Mouse (Mus musculus) limb, embryonic 14.5 days (tissue): Measurements from ENCODE around the gene Atp5g2. TPM values are rescaled to one million over a fixed set of nuclear protein-coding genes. Genes with fewer than 3 reads are reported as not detected.

Source experiments
- ATAC-seq: fragments of 200-750 bp; cut with Nextera tagmentation; 2 replicates; pipeline ENCODE4 v1.8.0; 2017; ENCODE audit warnings: low read depth, moderate number of reproducible peaks, moderate TSS enrichment; ENCODE audit not compliant: low FRiP score
- DNase-seq: peaks from one replicate; pipeline ENCODE4 v3.0.0-alpha.2; 2015; ENCODE audit warnings: low spot score
- H3K27ac ChIP-seq: fragments of 300-500 bp; sonication (generic); replicated peaks from 2 replicates; pipeline ENCODE4 v1.5.1; 2014; ENCODE audit warnings: low read depth, mild to moderate bottlenecking, low read length, moderate library complexity, mixed read lengths
- H3K27me3 ChIP-seq: fragments of 300-500 bp; sonication (generic); 2 replicates; pipeline ENCODE4 v1.6.1; 2014; ENCODE audit warnings: low read length, mixed read lengths; ENCODE audit not compliant: control insufficient read depth, insufficient read depth
- H3K36me3 ChIP-seq: fragments of 300-500 bp; sonication (generic); 2 replicates; pipeline ENCODE4 v1.6.1; 2014; ENCODE audit warnings: mild to moderate bottlenecking, low read length, moderate library complexity, mixed read lengths; ENCODE audit not compliant: control insufficient read depth, insufficient read depth
- H3K4me1 ChIP-seq: fragments of 300-500 bp; sonication (generic); 2 replicates; pipeline ENCODE4 v1.6.1; 2014; ENCODE audit warnings: antibody characterized with exemption, low read length, mixed read lengths; ENCODE audit not compliant: control insufficient read depth, insufficient read depth
- H3K4me2 ChIP-seq: fragments of 300-500 bp; sonication (generic); replicated peaks from 2 replicates; pipeline ENCODE4 v1.6.1; 2014; ENCODE audit warnings: low read depth, mild to moderate bottlenecking, low read length, moderate library complexity; ENCODE audit not compliant: severe bottlenecking
- H3K4me3 ChIP-seq: fragments of 300-500 bp; sonication (generic); replicated peaks from 2 replicates; pipeline ENCODE4 v1.5.1; 2014; ENCODE audit warnings: low read length
- H3K9ac ChIP-seq: fragments of 300-500 bp; sonication (generic); 2 replicates; pipeline ENCODE4 v1.6.1; 2014; ENCODE audit warnings: mild to moderate bottlenecking, low read depth, low read length, moderate library complexity; ENCODE audit not compliant: severe bottlenecking
- H3K9me3 ChIP-seq: fragments of 300-500 bp; sonication (generic); 2 replicates; pipeline ENCODE4 v1.6.1; 2016; ENCODE audit warnings: low read length; ENCODE audit not compliant: control insufficient read depth
- POLR2A ChIP-seq: fragments of 200-500 bp; IDR thresholded peaks from 2 replicates; pipeline ENCODE4 v1.8.0; 2012; ENCODE audit warnings: inconsistent platforms, mild to moderate bottlenecking, moderate library complexity, borderline replicate concordance; ENCODE audit not compliant: insufficient read depth, insufficient read length; ENCODE audit errors: extremely low read depth
- WGBS: fragments of 180-500 bp; shearing (Covaris S2); extraction: QIAGEN DNeasy Blood & Tissue Kit; methylation state at CpG from one replicate; pipeline ENCODE4 v1.1.7; 2014; 5-methylcytosine and 5-hydroxymethylcytosine counted together
- polyA plus RNA-seq, 2 experiments: library from polyadenylated mRNA; depleted of rRNA in 1 of 2; stranded (reverse) in 1 of 2; unstranded in 1 of 2; fragments of >200 nt; fragmentation: Nextera tagmentation in 1 of 2; extraction: Ambion mirVana in 1 of 2; gene quantifications; 2 replicates each; pipeline versions ENCODE4 v1.2.1 to v1.2.3; 2012 to 2014

The Atp5g2 gene
- polyA plus RNA-seq, 2 experiments, result 78.4 to 699 TPM

- Histone ChIP-seq H3K27ac (peak overlapping the region; percentile 63), H3K4me2 (peak overlapping the region; percentile 83), H3K4me1 (peaks cover 14% of the 10 kb centered on the region), H3K27me3 (no peaks in the 10 kb centered on the region), H3K4me3 (peak overlapping the region; percentile 69), H3K9me3 (no peaks in the 10 kb centered on the region), H3K36me3 (no peaks in the 10 kb centered on the region), H3K9ac (peak overlapping the region; percentile 64)
- TF ChIP-seq POLR2A, result no peak
- no peak for DNase-seq
- ATAC-seq, result no peak
- 4% methylated on average over 17 of the region's 17 CpGs for WGBS
Measured at GRCm38 (mm10) chr15:102624291-102624969, 47.7 kb downstream of the Atp5g2 start.

GRCm38 (mm10) chr15:102623121-102623520 is 49.0 kb downstream of the Atp5g2 start:
- Histone ChIP-seq H3K4me3 (0 out of 2 replicates have a peak overlapping the region, but pooled peaks have one; percentile 1), H3K4me2 (peak overlapping the region; percentile 83), H3K9me3 (no peaks in the 10 kb centered on the region), H3K9ac (no peak overlapping the region), H3K4me1 (peaks cover 14% of the 10 kb centered on the region), H3K27me3 (no peaks in the 10 kb centered on the region), H3K36me3 (no peaks in the 10 kb centered on the region), H3K27ac (no peak overlapping the region)
- ATAC-seq, result no peak
- TF ChIP-seq POLR2A, result no peak
- DNase-seq, result no peak
- WGBS, result 89% methylated on average over 3 of the region's 3 CpGs

- Histone ChIP-seq H3K4me3 (no peak overlapping the region), H3K9me3 (no peaks in the 10 kb centered on the region), H3K9ac (no peak overlapping the region), H3K27me3 (no peaks in the 10 kb centered on the region), H3K36me3 (no peaks in the 10 kb centered on the region), H3K4me2 (no peak overlapping the region), H3K4me1 (peaks cover 14% of the 10 kb centered on the region), H3K27ac (no peak overlapping the region)
- DNase-seq, result no peak
- TF ChIP-seq POLR2A, result no peak
- no peak for ATAC-seq
Measured at GRCm38 (mm10) chr15:102622536-102622935, 49.6 kb downstream of the Atp5g2 start.

GRCm38 (mm10) chr15:102620765-102621164 is 51.4 kb downstream of the Atp5g2 start:
- Histone ChIP-seq H3K36me3 (no peaks in the 10 kb centered on the region), H3K27ac (no peak overlapping the region), H3K27me3 (no peaks in the 10 kb centered on the region), H3K9ac (no peak overlapping the region), H3K9me3 (no peaks in the 10 kb centered on the region), H3K4me1 (peaks cover 11% of the 10 kb centered on the region), H3K4me2 (no peak overlapping the region), H3K4me3 (no peak overlapping the region)
- ATAC-seq (no peak), DNase-seq (no peak)
- WGBS, result 87% methylated on average over 1 of the region's 1 CpGs
- TF ChIP-seq POLR2A, result no peak

GRCm38 (mm10) chr15:102619486-102619885 is 52.7 kb downstream of the Atp5g2 start:
- ATAC-seq, result no peak
- Histone ChIP-seq H3K9me3 (no peaks in the 10 kb centered on the region), H3K27ac (no peak overlapping the region), H3K4me1 (peaks cover 11% of the 10 kb centered on the region), H3K4me3 (no peak overlapping the region), H3K9ac (no peak overlapping the region), H3K36me3 (no peaks in the 10 kb centered on the region), H3K4me2 (no peak overlapping the region), H3K27me3 (no peaks in the 10 kb centered on the region)
- no peak for TF ChIP-seq POLR2A
- 96% methylated on average over 5 of the region's 5 CpGs for WGBS
- DNase-seq, result no peak
